Comparison of ENCODE assay signal across 21 mouse cellular contexts in the genomic region with DNA sequence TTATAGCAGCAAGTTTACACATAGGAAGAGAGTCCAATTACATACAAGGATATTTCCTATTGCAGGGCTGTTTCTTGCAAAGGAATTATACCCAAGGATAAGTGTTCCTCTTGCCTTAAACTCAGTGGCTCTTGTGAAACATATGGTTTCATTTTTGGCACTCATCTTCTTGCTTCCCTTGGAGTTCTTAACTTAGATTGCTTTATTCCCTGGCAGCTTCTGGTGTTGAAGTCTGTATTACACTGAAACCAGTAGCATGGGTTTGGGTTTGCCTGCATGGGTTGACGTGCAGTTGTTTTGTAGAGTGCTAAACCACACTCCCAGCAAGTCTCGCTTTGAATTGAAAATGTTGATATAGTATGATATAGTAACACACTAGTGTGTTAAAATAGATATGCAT.
DNase-seq lines count a peak whose midpoint lies in the region; ATAC-seq lines count a peak whose summit lies in the region.
"Had no signal": no experiment of that assay in that cellular context is flagged by ENCODE, and none has a peak within 500 bp of the region (broad histone marks: within the 10 kb centered on the region; RNA-seq: fewer than 3 reads in every experiment).

No protein-coding gene starts in this region.

- no peaks in the 10 kb centered on the region for H3K4me1 ChIP-seq in embryonic facial prominence, embryonic 14.5 days (ENCODE audit: control insufficient read depth, insufficient read depth, low read length)
- no peaks in the 10 kb centered on the region for H3K4me1 ChIP-seq in embryonic facial prominence, embryonic 10.5 days
- H3K4me1 ChIP-seq: forebrain, embryonic 12.5 days; heart, embryonic 13.5 days; hindbrain, embryonic 15.5 days had no signal

- H3K27ac ChIP-seq in embryonic facial prominence, embryonic 14.5 days (replicated peaks; ENCODE audit: low read depth, low read length), result no peak overlapping the region
- H3K27ac ChIP-seq in embryonic facial prominence, embryonic 10.5 days (replicated peaks), result no peak overlapping the region
- H3K27ac ChIP-seq: forebrain, embryonic 12.5 days; heart, embryonic 13.5 days; hindbrain, embryonic 15.5 days had no signal

- H3K9ac ChIP-seq in embryonic facial prominence, embryonic 14.5 days (ENCODE audit: low read depth, low read length), result no peak overlapping the region
- H3K9ac ChIP-seq: forebrain, embryonic 12.5 days; heart, embryonic 13.5 days; hindbrain, embryonic 15.5 days had no signal

- H3K36me3 ChIP-seq in embryonic facial prominence, embryonic 14.5 days (ENCODE audit: control insufficient read depth, insufficient read depth, low read length), result no peaks in the 10 kb centered on the region
- no peaks in the 10 kb centered on the region for H3K36me3 ChIP-seq in embryonic facial prominence, embryonic 10.5 days (replicated peaks)
- H3K36me3 ChIP-seq: forebrain, embryonic 12.5 days; G1E; heart, embryonic 13.5 days; hindbrain, embryonic 15.5 days had no signal

- no peak overlapping the region for H3K4me2 ChIP-seq in embryonic facial prominence, embryonic 14.5 days (ENCODE audit: low read depth, low read length)
- H3K4me2 ChIP-seq: forebrain, embryonic 12.5 days; heart, embryonic 13.5 days; hindbrain, embryonic 15.5 days had no signal

- peak; percentile 2 for DNase-seq in embryonic facial prominence, embryonic 14.5 days (ENCODE audit: low spot score)
- no peak for DNase-seq in embryonic facial prominence, embryonic 10.5 days (ENCODE audit: low spot score)
- peak; percentile 2 for DNase-seq in left cerebral cortex, adult 11 months (ENCODE audit: low spot score)
- no peak for DNase-seq in left cerebral cortex, postnatal 4 days
- DNase-seq in right cerebral cortex, postnatal 4 days, result peak; percentile 2
- no peak for DNase-seq in right cerebral cortex, postnatal 14 days
- no peak for DNase-seq in cerebellum, postnatal 10 days
- DNase-seq: adrenal gland, adult 8-10 months; adrenal gland, postnatal 36 days; B cell, adult 2 months; cerebellum, adult 11-12 months; cerebellum, adult 9-11 months; gastrocnemius, postnatal 25 days; heart, adult 11 months; heart, postnatal 36 days had no signal

- WGBS in embryonic facial prominence, embryonic 14.5 days, result 57% methylated on average over 2 of the region's 2 CpGs
- WGBS in embryonic facial prominence, embryonic 10.5 days, result 77% methylated on average over 2 of the region's 2 CpGs

- intact Hi-C loops in left cerebral cortex, postnatal 4 days (cut with DNase I), result no loop called here

- H3K27me3 ChIP-seq in embryonic facial prominence, embryonic 14.5 days (replicated peaks; ENCODE audit: control insufficient read depth, insufficient read depth, low read length), result no peaks in the 10 kb centered on the region
- no peaks in the 10 kb centered on the region for H3K27me3 ChIP-seq in embryonic facial prominence, embryonic 10.5 days (replicated peaks; ENCODE audit: low read depth, poor library complexity, severe bottlenecking)
- H3K27me3 ChIP-seq: forebrain, embryonic 12.5 days; heart, embryonic 13.5 days; hindbrain, embryonic 15.5 days had no signal

- no peaks in the 10 kb centered on the region for H3K9me3 ChIP-seq in embryonic facial prominence, embryonic 14.5 days (ENCODE audit: control insufficient read depth, low read length)
- no peaks in the 10 kb centered on the region for H3K9me3 ChIP-seq in embryonic facial prominence, embryonic 10.5 days
- H3K9me3 ChIP-seq: forebrain, embryonic 12.5 days; G1E; heart, embryonic 13.5 days; hindbrain, embryonic 15.5 days had no signal

- ATAC-seq in embryonic facial prominence, embryonic 14.5 days (ENCODE audit: low read depth), result no peak
- ATAC-seq: CD4-positive, CD25-positive, alpha-beta regulatory T cell, adult 4 months; intestine, embryonic 16.5 days had no signal

- no peak overlapping the region for H3K4me3 ChIP-seq in embryonic facial prominence, embryonic 14.5 days (ENCODE audit: low read depth, low read length)
- no peak overlapping the region for H3K4me3 ChIP-seq in embryonic facial prominence, embryonic 10.5 days
- H3K4me3 ChIP-seq: forebrain, embryonic 12.5 days; heart, embryonic 13.5 days; hindbrain, embryonic 15.5 days had no signal

Comparison
In these comparisons a context has a peak if more than half of its experiments do, and no peak if none do; other contexts are left out.
1. DNase-seq: peak in embryonic facial prominence, embryonic 14.5 days (single experiment), left cerebral cortex, adult 11 months (single experiment) and right cerebral cortex, postnatal 4 days (single experiment); none in embryonic facial prominence, embryonic 10.5 days (single experiment), left cerebral cortex, postnatal 4 days (single experiment), right cerebral cortex, postnatal 14 days (single experiment) and cerebellum, postnatal 10 days (0 of 2).